Mouse (Mus musculus) midbrain, postnatal 0 days (tissue): ENCODE data around the gene Psen2. TPM values are rescaled to one million over a fixed set of nuclear protein-coding genes. Genes with fewer than 3 reads are reported as not detected.
A peak's percentile ranks its signal among the peaks of the same experiment; 100 is the strongest.

Experiments
- ATAC-seq: fragments of 200-750 bp; cut with Nextera tagmentation; 2 replicates; pipeline ENCODE4 v1.8.0; 2017; ENCODE audit warnings: moderate number of reproducible peaks, mild to moderate bottlenecking, moderate TSS enrichment, moderate library complexity; ENCODE audit not compliant: low FRiP score
- DNase-seq: peaks from one replicate; pipeline ENCODE4 v3.0.0-alpha.2; 2015; ENCODE audit warnings: low spot score
- H3K27ac ChIP-seq: fragments of 300-500 bp; sonication (generic); 2 replicates; pipeline ENCODE4 v1.5.1; 2014; ENCODE audit warnings: low read depth, mild to moderate bottlenecking, low read length, mixed read lengths
- H3K27me3 ChIP-seq: fragments of 300-500 bp; sonication (generic); 2 replicates; pipeline ENCODE4 v1.6.1; 2014; ENCODE audit warnings: low read length, control low read depth, mixed read lengths; ENCODE audit not compliant: insufficient read depth
- H3K36me3 ChIP-seq: fragments of 300-500 bp; sonication (generic); 2 replicates; pipeline ENCODE4 v1.6.1; 2014; ENCODE audit warnings: low read length, control low read depth, mixed read lengths; ENCODE audit not compliant: insufficient read depth
- H3K4me1 ChIP-seq: fragments of 300-500 bp; sonication (generic); 2 replicates; pipeline ENCODE4 v1.6.1; 2014; ENCODE audit warnings: mild to moderate bottlenecking, control low read depth, antibody characterized with exemption, low read length, mixed read lengths; ENCODE audit not compliant: insufficient read depth
- H3K4me2 ChIP-seq: fragments of 300-500 bp; sonication (generic); 2 replicates; pipeline ENCODE4 v1.6.1; 2014; ENCODE audit warnings: low read depth, mild to moderate bottlenecking, low read length, mixed read lengths; ENCODE audit not compliant: poor library complexity, severe bottlenecking
- H3K4me3 ChIP-seq: fragments of 300-500 bp; sonication (generic); 2 replicates; pipeline ENCODE4 v1.5.1; 2014; ENCODE audit warnings: low read depth, mild to moderate bottlenecking, low read length, moderate library complexity
- H3K9ac ChIP-seq: fragments of 300-500 bp; sonication (generic); replicated peaks from 2 replicates; pipeline ENCODE4 v1.6.1; 2014; ENCODE audit warnings: mild to moderate bottlenecking, low read length, moderate library complexity, mixed read lengths; ENCODE audit not compliant: poor library complexity, severe bottlenecking
- H3K9me3 ChIP-seq: fragments of 300-500 bp; sonication (generic); 2 replicates; pipeline ENCODE4 v1.6.1; 2016; ENCODE audit warnings: low read length, control low read depth
- CTCF ChIP-seq: IDR thresholded peaks from 2 replicates; pipeline ENCODE4 v1.5.1; 2016; ENCODE audit warnings: antibody characterized with exemption, mild to moderate bottlenecking
- WGBS: fragments of 180-500 bp; shearing (Covaris S2); extraction: QIAGEN DNeasy Blood & Tissue Kit; methylation state at CpG from one replicate; pipeline ENCODE4 v1.1.7; 2014; 5-methylcytosine and 5-hydroxymethylcytosine counted together
- polyA plus RNA-seq: library from polyadenylated mRNA; unstranded; fragments of >200 nt; fragmentation: Nextera tagmentation; extraction: Ambion mirVana; gene quantifications from 2 replicates; pipeline ENCODE4 v1.2.1, GENCODE M21; 2015
- total RNA-seq: library from RNA; depleted of rRNA; stranded (reverse); fragments of >200 nt; gene quantifications from 2 replicates; pipeline ENCODE4 v1.2.3, GENCODE M21; 2014

The Psen2 gene
- total and polyA plus RNA-seq, 2 experiments from 2014 or later = 22.0 to 32.1 TPM

- DNase-seq (peak; percentile 95), ATAC-seq (peak; percentile 56; the same call in 1 of the 2 replicates)
- H3K4me2 ChIP-seq = no peak overlapping the region
These were observed 5.2 kb upstream of the Psen2 start for GRCm38 (mm10) chr1:180268249-180269031.

GRCm38 (mm10) chr1:180267151-180267550 is 3.9 kb upstream of the Psen2 start:
- H3K4me2 ChIP-seq = no peak overlapping the region
- ATAC-seq (no peak), DNase-seq (no peak)
- H3K27me3 ChIP-seq = no peaks in the 10 kb centered on the region
- H3K27ac ChIP-seq = no peak overlapping the region
- WGBS = 78% methylated on average over 10 of the region's 10 CpGs
- H3K9me3 ChIP-seq = no peaks in the 10 kb centered on the region
- no peaks in the 10 kb centered on the region for H3K4me1 ChIP-seq
- no peaks in the 10 kb centered on the region for H3K36me3 ChIP-seq
- no peak overlapping the region for H3K9ac ChIP-seq
- H3K4me3 ChIP-seq = no peak overlapping the region
- no peak for TF ChIP-seq CTCF

More at GRCm38 (mm10) chr1:180268249-180269031, 5.2 kb upstream of the Psen2 start:
- Histone ChIP-seq H3K36me3 (no peaks in the 10 kb centered on the region), H3K9me3 (no peaks in the 10 kb centered on the region), H3K9ac (no peak overlapping the region), H3K4me1 (no peaks in the 10 kb centered on the region), H3K27ac (no peak overlapping the region), H3K4me3 (no peak overlapping the region), H3K27me3 (no peaks in the 10 kb centered on the region)
- WGBS = 23% methylated on average over 12 of the region's 12 CpGs
- peak; percentile 100 for TF ChIP-seq CTCF

GRCm38 (mm10) chr1:180265399-180265798 is 2.2 kb upstream of the Psen2 start:
- no peak for ATAC-seq
- H3K36me3 ChIP-seq = no peaks in the 10 kb centered on the region
- no peak overlapping the region for H3K4me2 ChIP-seq
- no peak for TF ChIP-seq CTCF
- no peak overlapping the region for H3K27ac ChIP-seq
- no peaks in the 10 kb centered on the region for H3K4me1 ChIP-seq
- no peak overlapping the region for H3K4me3 ChIP-seq
- no peak for DNase-seq
- no peaks in the 10 kb centered on the region for H3K27me3 ChIP-seq
- WGBS = 17% methylated on average over 7 of the region's 7 CpGs
- H3K9ac ChIP-seq = no peak overlapping the region
- H3K9me3 ChIP-seq = no peaks in the 10 kb centered on the region

DNA sequence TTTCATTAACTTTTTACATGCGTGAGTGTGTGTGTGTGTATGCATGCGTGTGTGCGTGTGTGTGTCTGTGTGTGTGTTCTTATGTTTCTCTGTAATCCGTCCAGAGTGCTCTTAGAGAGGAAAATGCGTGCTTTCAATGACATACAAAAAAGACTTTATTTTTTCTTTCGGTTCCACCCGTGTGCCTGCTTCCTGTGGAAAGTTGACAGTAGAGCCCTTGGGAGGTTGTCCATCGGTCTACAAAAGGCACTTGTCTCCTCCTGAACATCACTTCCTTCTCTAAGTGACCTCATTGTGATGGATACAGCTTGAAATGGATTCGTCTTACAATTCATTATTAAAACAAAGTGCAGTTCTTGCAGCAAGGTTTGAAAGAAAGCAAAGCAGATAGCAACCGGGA is 1.6 kb upstream of the Psen2 start:
- Histone ChIP-seq H3K4me2 (no peak overlapping the region), H3K9me3 (no peaks in the 10 kb centered on the region), H3K4me3 (no peak overlapping the region), H3K27me3 (no peaks in the 10 kb centered on the region), H3K36me3 (no peaks in the 10 kb centered on the region), H3K9ac (no peak overlapping the region), H3K4me1 (no peaks in the 10 kb centered on the region), H3K27ac (no peak overlapping the region)
- ATAC-seq (no peak), DNase-seq (no peak)
- TF ChIP-seq CTCF = no peak
- 63% methylated on average over 10 of the region's 10 CpGs for WGBS

DNA sequence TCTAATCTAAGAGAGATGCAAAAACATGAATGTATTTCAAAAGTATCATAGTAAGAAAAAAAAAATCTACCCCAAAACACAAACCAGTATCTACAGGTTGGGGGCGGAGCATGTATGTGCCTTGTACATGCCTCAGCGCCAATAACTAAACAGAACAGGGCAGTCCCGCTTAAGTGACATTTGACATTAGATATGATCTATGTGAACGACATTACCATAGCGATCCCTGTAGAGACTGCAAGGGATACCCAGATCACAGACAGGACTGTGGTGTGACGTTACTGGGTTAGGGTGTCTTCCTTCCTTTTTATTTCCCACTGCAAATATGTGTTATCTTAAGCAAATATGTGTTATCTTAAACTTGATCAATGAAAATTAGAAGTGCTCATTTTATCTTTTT is 1.2 kb upstream of the Psen2 start:
- no peak for ATAC-seq
- TF ChIP-seq CTCF = no peak
- 87% methylated on average over 6 of the region's 6 CpGs for WGBS

DNA sequence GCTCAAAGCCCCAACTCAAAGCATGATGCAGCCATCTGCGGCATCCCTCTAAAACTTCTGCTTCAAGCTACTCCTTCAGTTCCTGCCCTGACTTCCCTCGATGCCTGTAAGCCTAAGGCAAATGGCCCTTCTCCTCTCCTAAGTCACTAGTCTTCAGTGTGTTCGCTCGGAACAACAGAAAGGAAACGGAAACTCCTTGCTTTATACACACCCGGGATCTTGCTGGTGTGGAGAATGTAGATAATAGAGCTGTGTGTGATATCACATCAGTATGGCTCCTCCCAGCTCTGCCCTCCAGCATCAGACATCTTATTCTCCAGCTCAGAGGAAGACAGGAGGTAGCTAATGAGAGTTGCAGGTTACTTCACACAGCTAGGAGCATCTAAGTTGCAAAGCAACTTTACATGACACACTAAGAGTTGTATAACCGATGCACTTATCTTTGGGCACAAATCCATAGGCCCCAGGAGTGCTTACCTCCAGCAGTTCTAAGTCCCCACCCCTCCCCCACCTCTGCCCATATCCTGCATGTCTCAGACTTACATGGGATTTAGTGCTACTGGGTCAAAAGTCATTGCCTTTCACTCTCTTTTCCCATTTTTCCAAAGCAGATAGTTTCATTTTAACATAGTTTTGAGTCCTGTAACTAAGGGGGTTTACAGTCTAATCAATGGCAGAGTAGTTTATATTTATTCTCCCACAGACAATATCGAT is 1.2 kb downstream of the Psen2 start:
- WGBS = 72% methylated on average over 8 of the region's 8 CpGs
- H3K4me2 ChIP-seq = no peak overlapping the region
- TF ChIP-seq CTCF = no peak
- H3K27me3 ChIP-seq = no peaks in the 10 kb centered on the region
- no peaks in the 10 kb centered on the region for H3K9me3 ChIP-seq
- H3K27ac ChIP-seq = no peak overlapping the region
- H3K9ac ChIP-seq = no peak overlapping the region
- no peaks in the 10 kb centered on the region for H3K4me1 ChIP-seq
- no peak overlapping the region for H3K4me3 ChIP-seq
- H3K36me3 ChIP-seq = no peaks in the 10 kb centered on the region
- DNase-seq (no peak), ATAC-seq (no peak)

More for the DNA sequence above, 1.2 kb upstream of the Psen2 start:
- Histone ChIP-seq H3K9ac (no peak overlapping the region), H3K27ac (no peak overlapping the region), H3K4me3 (no peak overlapping the region), H3K9me3 (no peaks in the 10 kb centered on the region), H3K36me3 (no peaks in the 10 kb centered on the region), H3K27me3 (no peaks in the 10 kb centered on the region), H3K4me2 (no peak overlapping the region), H3K4me1 (no peaks in the 10 kb centered on the region)
- no peak for DNase-seq
